10 mouse cellular contexts compared by ENCODE assay signal in genomic region chr7:64503641-64504040, GRCm38 (mm10). TPM values are rescaled to one million over a fixed set of nuclear protein-coding genes. Genes with fewer than 3 reads are reported as not detected.
DNase-seq lines count a peak whose midpoint lies in the region; ATAC-seq and TF ChIP-seq lines count a peak whose summit lies in the region.
"Had no signal": no experiment of that assay in that cellular context is flagged by ENCODE, and none has a peak within 500 bp of the region (broad histone marks: within the 10 kb centered on the region; RNA-seq: fewer than 3 reads in every experiment).

No protein-coding gene starts in this region.

- DNase-seq in layer of hippocampus, adult 11-12 months (ENCODE audit: low spot score) = peak; percentile 9
- no peak for DNase-seq in layer of hippocampus, postnatal 36 days
- no peak for DNase-seq in embryonic facial prominence, embryonic 10.5 days (ENCODE audit: low spot score)
- DNase-seq in hindbrain, embryonic 14.5 days (ENCODE audit: low spot score) = no peak
- DNase-seq in midbrain, postnatal 0 days (ENCODE audit: low spot score) = no peak
- DNase-seq in liver, embryonic 11.5 days (ENCODE audit: low spot score) = no peak
- DNase-seq in kidney, postnatal 4 days = no peak

- H3K4me1 ChIP-seq in embryonic facial prominence, embryonic 10.5 days = peaks cover 22% of the 10 kb centered on the region
- peaks cover 40% of the 10 kb centered on the region for H3K4me1 ChIP-seq in hindbrain, embryonic 14.5 days (replicated peaks; ENCODE audit: control insufficient read depth, insufficient read depth, low read length)
- H3K4me1 ChIP-seq in midbrain, postnatal 0 days (ENCODE audit: insufficient read depth, low read length) = peaks cover 24% of the 10 kb centered on the region
- H3K4me1 ChIP-seq in liver, embryonic 11.5 days (replicated peaks; ENCODE audit: control insufficient read depth, insufficient read depth, low read length) = no peaks in the 10 kb centered on the region
- peaks cover 7% of the 10 kb centered on the region for H3K4me1 ChIP-seq in kidney, embryonic 16.5 days (ENCODE audit: insufficient read depth, low read length)
- H3K4me1 ChIP-seq: liver, embryonic 15.5 days had no signal

- peak overlapping the region; percentile 95 for H3K9ac ChIP-seq in hindbrain, embryonic 14.5 days
- H3K9ac ChIP-seq in midbrain, postnatal 0 days (replicated peaks; ENCODE audit: low read length, poor library complexity, severe bottlenecking) = peak overlapping the region; percentile 97; the same call in 1 of the 2 replicates
- H3K9ac ChIP-seq in liver, embryonic 11.5 days (ENCODE audit: low read depth, low read length) = no peak overlapping the region
- H3K9ac ChIP-seq in kidney, embryonic 16.5 days (replicated peaks; ENCODE audit: low read length) = no peak overlapping the region
- H3K9ac ChIP-seq: liver, embryonic 15.5 days had no signal

- H3K4me2 ChIP-seq in hindbrain, embryonic 14.5 days (replicated peaks) = peak overlapping the region; percentile 74
- H3K4me2 ChIP-seq in midbrain, postnatal 0 days (ENCODE audit: low read depth, low read length, poor library complexity, severe bottlenecking) = peak overlapping the region; percentile 74
- H3K4me2 ChIP-seq in liver, embryonic 11.5 days = no peak overlapping the region
- no peak overlapping the region for H3K4me2 ChIP-seq in kidney, embryonic 16.5 days (replicated peaks; ENCODE audit: low read depth, low read length)
- H3K4me2 ChIP-seq: liver, embryonic 15.5 days had no signal

- peaks cover 50% of the 10 kb centered on the region for H3K27me3 ChIP-seq in embryonic facial prominence, embryonic 10.5 days (replicated peaks; ENCODE audit: low read depth, poor library complexity, severe bottlenecking)
- no peaks in the 10 kb centered on the region for H3K27me3 ChIP-seq in hindbrain, embryonic 14.5 days (ENCODE audit: control insufficient read depth, insufficient read depth, low read length)
- no peaks in the 10 kb centered on the region for H3K27me3 ChIP-seq in midbrain, postnatal 0 days (ENCODE audit: insufficient read depth, low read length)
- peaks cover 39% of the 10 kb centered on the region for H3K27me3 ChIP-seq in liver, embryonic 11.5 days (replicated peaks; ENCODE audit: control insufficient read depth, insufficient read depth, low read length)
- H3K27me3 ChIP-seq in kidney, embryonic 16.5 days (ENCODE audit: insufficient read depth, low read length) = peaks cover 40% of the 10 kb centered on the region

- no peak overlapping the region for H3K27ac ChIP-seq in embryonic facial prominence, embryonic 10.5 days (replicated peaks)
- no peak overlapping the region for H3K27ac ChIP-seq in hindbrain, embryonic 14.5 days
- H3K27ac ChIP-seq in midbrain, postnatal 0 days (ENCODE audit: low read depth, low read length) = no peak overlapping the region
- no peak overlapping the region for H3K27ac ChIP-seq in liver, embryonic 11.5 days (ENCODE audit: low read depth, low read length)
- no peak overlapping the region for H3K27ac ChIP-seq in kidney, embryonic 16.5 days (ENCODE audit: low read length)
- H3K27ac ChIP-seq: liver, embryonic 15.5 days had no signal

- no peaks in the 10 kb centered on the region for H3K36me3 ChIP-seq in embryonic facial prominence, embryonic 10.5 days (replicated peaks)
- no peaks in the 10 kb centered on the region for H3K36me3 ChIP-seq in hindbrain, embryonic 14.5 days (replicated peaks; ENCODE audit: control insufficient read depth, insufficient read depth)
- no peaks in the 10 kb centered on the region for H3K36me3 ChIP-seq in midbrain, postnatal 0 days (ENCODE audit: insufficient read depth, low read length)
- H3K36me3 ChIP-seq in liver, embryonic 11.5 days (ENCODE audit: control insufficient read depth, insufficient read depth, low read length) = no peaks in the 10 kb centered on the region
- no peaks in the 10 kb centered on the region for H3K36me3 ChIP-seq in kidney, embryonic 16.5 days (ENCODE audit: insufficient read depth, low read length)
- H3K36me3 ChIP-seq: liver, embryonic 15.5 days had no signal

- no peaks in the 10 kb centered on the region for H3K9me3 ChIP-seq in embryonic facial prominence, embryonic 10.5 days
- no peaks in the 10 kb centered on the region for H3K9me3 ChIP-seq in hindbrain, embryonic 14.5 days (ENCODE audit: control insufficient read depth, low read length)
- no peaks in the 10 kb centered on the region for H3K9me3 ChIP-seq in midbrain, postnatal 0 days (ENCODE audit: low read length)
- H3K9me3 ChIP-seq in liver, embryonic 11.5 days (ENCODE audit: control insufficient read depth, low read length) = no peaks in the 10 kb centered on the region
- no peaks in the 10 kb centered on the region for H3K9me3 ChIP-seq in kidney, embryonic 16.5 days (ENCODE audit: low read length)
- H3K9me3 ChIP-seq: liver, embryonic 15.5 days had no signal

- WGBS in embryonic facial prominence, embryonic 10.5 days = 74% methylated on average over 6 of the region's 6 CpGs
- 76% methylated on average over 6 of the region's 6 CpGs for WGBS in hindbrain, embryonic 14.5 days
- 64% methylated on average over 6 of the region's 6 CpGs for WGBS in midbrain, postnatal 0 days
- WGBS in liver, embryonic 11.5 days = 67% methylated on average over 6 of the region's 6 CpGs
- WGBS in kidney, embryonic 16.5 days = 81% methylated on average over 6 of the region's 6 CpGs

- H3K4me3 ChIP-seq in embryonic facial prominence, embryonic 10.5 days = peak overlapping the region; percentile 82; the same call in 1 of the 2 replicates
- peak overlapping the region; percentile 73 for H3K4me3 ChIP-seq in hindbrain, embryonic 14.5 days (replicated peaks; ENCODE audit: low read length)
- H3K4me3 ChIP-seq in midbrain, postnatal 0 days (ENCODE audit: low read depth, low read length) = peak overlapping the region; percentile 86; the same call in 1 of the 2 replicates
- H3K4me3 ChIP-seq in liver, embryonic 11.5 days (ENCODE audit: low read depth, low read length) = no peak overlapping the region
- no peak overlapping the region for H3K4me3 ChIP-seq in kidney, embryonic 16.5 days (ENCODE audit: low read length)
- H3K4me3 ChIP-seq: liver, embryonic 15.5 days had no signal

- TF ChIP-seq CTCF in midbrain, postnatal 0 days (IDR thresholded peaks at IDR 0.05) = no peak

- no peak for ATAC-seq in hindbrain, embryonic 14.5 days (ENCODE audit: low FRiP score)
- no peak for ATAC-seq in midbrain, postnatal 0 days (ENCODE audit: low FRiP score)
- ATAC-seq in liver, embryonic 11.5 days (replicated peaks; ENCODE audit: low FRiP score) = no peak
- ATAC-seq in kidney, embryonic 16.5 days (ENCODE audit: low FRiP score, low TSS enrichment) = no peak
- ATAC-seq: Patski had no signal

RNA-seq across cellular contexts. Expression of gene Apba2, which starts 2.1 kb away (rescaled TPM):
- 100 to 1,000 TPM; 258 to 259 TPM for total RNA-seq in layer of hippocampus, postnatal 36 days (2021)
- 20.7 and 27.5 TPM in 2 replicates for polyA plus RNA-seq in embryonic facial prominence, embryonic 10.5 days (2016; fragmentation: Nextera tagmentation; extraction: Ambion mirVana)
- 169 and 172 TPM in 2 replicates for polyA plus RNA-seq in hindbrain, embryonic 14.5 days (2014; fragmentation: Nextera tagmentation; extraction: Ambion mirVana)
- total RNA-seq in midbrain, postnatal 0 days (2014; rRNA removed) = 374 and 379 TPM in 2 replicates
- 185 and 199 TPM in 2 replicates for polyA plus RNA-seq in midbrain, postnatal 0 days (2015; fragmentation: Nextera tagmentation; extraction: Ambion mirVana)
- 0.66 and 0.96 TPM in 2 replicates for polyA plus RNA-seq in liver, embryonic 11.5 days (2014; fragmentation: Nextera tagmentation; extraction: Ambion mirVana)
- polyA plus RNA-seq in kidney, embryonic 16.5 days (2015; fragmentation: Nextera tagmentation; extraction: Ambion mirVana) = 3.1 and 3.2 TPM in 2 replicates
- polyA plus RNA-seq: Patski had no signal

Comparison
In these comparisons a context has a peak if more than half of its experiments do, and no peak if none do; other contexts are left out.
1. H3K4me3 ChIP-seq: peak in embryonic facial prominence, embryonic 10.5 days (single experiment), hindbrain, embryonic 14.5 days (single experiment) and midbrain, postnatal 0 days (single experiment); none in liver, embryonic 11.5 days (single experiment) and kidney, embryonic 16.5 days (single experiment).
2. H3K4me2 ChIP-seq: peak in hindbrain, embryonic 14.5 days (single experiment) and midbrain, postnatal 0 days (single experiment); none in liver, embryonic 11.5 days (single experiment) and kidney, embryonic 16.5 days (single experiment).
3. H3K9ac ChIP-seq: peak in hindbrain, embryonic 14.5 days (single experiment) and midbrain, postnatal 0 days (single experiment); none in liver, embryonic 11.5 days (single experiment) and kidney, embryonic 16.5 days (single experiment).